Mouse (Mus musculus): ENCODE data around the gene AU022252.

AU022252 gene

DNA sequence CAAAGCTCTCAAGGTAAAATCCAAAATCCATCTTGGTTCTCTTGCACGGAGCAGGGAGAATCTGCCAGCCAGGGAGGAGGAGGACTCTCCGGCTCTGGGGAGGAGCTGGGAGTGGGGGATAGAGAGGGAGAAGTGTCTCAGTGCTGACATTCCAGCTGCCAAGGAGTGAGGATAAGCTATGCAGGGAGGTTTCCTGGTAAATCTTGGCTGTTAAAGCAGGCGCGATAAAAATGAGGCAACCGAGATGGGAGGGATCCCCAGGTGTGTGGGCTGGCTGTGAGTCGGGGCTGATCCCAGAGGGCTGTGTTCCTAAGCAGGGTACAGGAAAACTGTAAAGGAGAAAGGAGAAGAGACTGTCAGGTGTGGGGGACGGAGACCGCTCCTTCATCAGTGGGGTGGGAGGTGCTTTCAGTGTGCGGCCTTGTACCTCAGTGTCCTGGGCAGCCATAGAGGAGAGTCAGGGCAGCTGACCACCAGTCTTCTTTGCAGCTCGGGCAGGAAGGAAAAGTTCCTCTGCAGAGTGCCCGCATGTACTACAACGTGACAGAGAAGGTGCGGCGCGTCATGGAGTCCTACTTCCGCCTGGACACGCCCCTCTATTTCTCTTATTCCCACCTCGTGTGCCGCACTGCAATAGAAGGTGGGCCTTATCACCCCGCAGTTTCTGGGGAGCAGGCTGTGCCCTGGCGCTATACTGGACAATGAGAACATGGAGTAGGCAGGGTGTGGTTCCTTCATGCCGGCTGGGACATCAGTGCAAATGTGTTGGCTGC lies 12.1 kb upstream of the AU022252 start:
- peak; percentile 44 for DNase-seq (ENCODE audit: low read depth, low spot score)

- no peak for DNase-seq (ENCODE audit: low read depth, low spot score)
Observed at GRCm38 (mm10) chr4:119242571-119242970, 10.1 kb upstream of the AU022252 start.

GRCm38 (mm10) chr4:119241664-119242063 lies 9.2 kb upstream of the AU022252 start:
- no peak for DNase-seq (ENCODE audit: low read depth, low spot score)

DNA sequence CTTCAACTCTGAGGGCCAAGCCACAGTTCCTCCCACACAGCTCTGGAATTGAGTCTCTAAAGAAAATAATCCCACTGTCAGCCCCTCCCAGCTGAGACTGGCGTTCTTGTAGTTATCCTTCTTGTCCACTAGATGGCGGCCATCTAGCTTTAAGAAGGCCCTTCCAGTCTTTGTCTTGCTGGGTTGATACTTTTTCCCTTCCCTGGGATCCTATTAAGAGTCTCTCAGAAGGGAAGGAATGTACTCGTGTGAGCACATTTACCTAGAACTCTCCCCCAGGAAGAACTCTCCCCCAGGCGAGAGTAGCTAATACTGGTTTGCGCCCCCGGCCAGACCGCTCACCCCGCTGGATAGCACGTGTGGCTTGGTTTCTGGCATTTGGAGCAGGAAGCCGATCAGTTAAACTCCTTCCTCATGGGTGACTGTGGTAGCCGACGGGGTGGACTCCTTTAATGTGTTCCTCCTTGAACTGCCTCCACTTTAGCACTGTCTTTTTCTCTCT lies 6.7 kb upstream of the AU022252 start:
- DNase-seq (ENCODE audit: low read depth, low spot score) = peak; percentile 93

DNA sequence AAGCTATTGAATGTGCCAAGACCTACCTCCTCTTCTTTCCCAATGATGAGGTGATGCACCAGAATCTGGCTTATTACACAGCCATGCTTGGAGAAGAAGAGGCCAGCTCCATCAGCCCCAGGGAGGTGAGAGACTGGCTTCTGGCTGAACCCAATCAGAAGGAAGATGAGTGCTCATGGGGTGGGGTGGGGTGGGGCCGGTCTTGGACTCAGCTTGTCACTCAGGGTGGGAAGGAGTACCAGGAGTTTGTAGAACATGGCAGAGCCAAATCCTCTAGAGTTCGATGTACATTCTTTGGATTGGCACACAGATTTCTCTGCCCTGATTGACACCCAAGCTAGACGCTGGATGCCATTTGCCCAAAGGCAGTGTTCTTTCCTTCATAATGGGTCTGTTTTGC lies 6.1 kb upstream of the AU022252 start:
- peak; percentile 27 for DNase-seq (ENCODE audit: low read depth, low spot score)

DNA sequence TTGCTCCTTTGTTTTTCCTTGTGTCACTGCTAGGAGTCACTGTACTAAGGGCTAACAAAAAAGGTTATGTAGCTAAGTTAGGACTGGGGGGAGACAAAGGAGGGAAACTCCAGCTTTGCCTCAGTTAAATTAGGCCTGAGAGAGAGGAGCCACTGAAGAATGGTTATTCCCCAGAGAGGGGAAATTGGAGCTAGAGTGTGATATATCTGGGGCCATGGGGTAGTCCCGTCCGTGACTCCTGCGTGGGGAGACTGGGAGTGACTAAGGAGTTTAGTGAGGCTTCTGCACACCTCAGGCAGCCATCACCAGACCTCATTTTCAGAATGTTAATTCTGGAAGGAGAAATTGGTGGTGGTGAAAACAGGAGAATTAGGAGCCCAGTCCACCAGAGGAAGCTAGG lies 1.8 kb upstream of the AU022252 start:
- DNase-seq (ENCODE audit: low read depth, low spot score) = no peak

DNA sequence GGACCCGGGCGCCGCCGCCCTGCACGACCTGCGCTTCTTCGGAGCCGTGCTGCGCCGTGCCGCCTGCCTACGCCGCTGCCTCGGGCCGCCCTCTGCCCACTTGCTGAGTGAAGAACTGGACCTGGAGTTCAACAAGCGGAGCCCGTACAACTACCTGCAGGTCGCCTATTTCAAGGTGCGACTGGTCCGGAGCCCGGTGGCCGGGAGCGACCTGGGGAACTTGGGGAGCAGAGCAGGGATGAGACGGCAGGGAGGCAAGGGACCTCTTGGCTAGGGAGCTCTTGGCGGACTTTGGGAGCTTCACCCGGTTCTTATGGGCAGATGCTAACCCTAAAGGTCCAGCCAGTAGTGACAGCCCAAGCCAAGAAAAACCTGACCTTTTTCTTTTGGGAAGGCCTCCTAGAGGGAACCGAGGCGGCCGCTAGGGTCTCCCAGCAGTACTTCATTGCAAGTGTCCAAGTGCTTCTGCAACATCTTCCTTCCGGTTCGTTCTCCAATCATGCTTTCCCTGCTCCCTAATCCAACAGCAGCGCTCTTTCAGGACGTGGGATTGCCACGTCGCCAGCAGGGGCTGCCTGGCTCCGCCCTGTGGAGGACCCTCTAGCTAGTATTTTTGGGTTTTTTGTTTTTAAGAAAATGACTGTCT lies 867 bp upstream of the AU022252 start:
- DNase-seq (ENCODE audit: low read depth, low spot score) = peak; percentile 86

DNA sequence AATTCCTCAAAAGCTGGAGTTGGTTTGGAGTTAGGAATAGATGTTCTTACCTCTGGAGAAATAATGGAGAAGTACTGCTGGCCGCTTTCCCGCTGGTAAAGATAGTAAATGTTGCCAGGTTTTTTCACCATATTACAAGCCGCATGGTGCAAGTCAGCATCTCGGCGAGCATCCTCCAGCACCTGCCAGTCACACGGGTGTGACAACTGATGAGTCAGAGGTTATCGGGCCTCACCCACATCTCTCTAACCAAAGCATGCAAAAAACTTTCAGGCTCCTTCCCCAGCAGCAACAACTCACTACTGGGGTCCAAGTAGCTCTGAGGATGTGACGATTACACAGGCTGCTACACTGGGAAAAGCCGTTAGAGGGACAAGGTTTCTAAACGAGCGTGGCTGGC lies 5.8 kb downstream of the AU022252 start:
- no peak for DNase-seq (ENCODE audit: low read depth, low spot score)

- DNase-seq (ENCODE audit: low read depth, low spot score) = peak; percentile 37
Observed at GRCm38 (mm10) chr4:119225719-119226118, 6.8 kb downstream of the AU022252 start.

DNA sequence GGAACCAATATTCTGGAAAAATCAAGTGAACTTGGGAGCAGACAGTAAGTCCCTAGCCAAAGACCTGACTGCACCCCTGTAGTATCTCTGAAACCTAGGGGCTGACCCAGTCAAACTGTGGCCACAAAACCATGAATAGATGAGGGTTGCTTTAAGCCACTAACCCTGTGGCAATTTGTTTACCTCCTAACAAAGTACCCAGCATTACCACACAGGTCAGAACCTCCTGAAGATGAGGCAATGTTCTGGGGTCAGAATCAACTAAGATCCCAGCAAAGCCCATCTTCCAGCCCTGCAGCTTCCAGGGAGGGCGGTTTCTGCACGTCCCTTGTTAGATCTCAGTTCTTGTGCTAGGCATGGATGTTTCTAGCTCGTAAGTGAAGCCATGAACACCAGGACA lies 8.0 kb downstream of the AU022252 start:
- no peak for DNase-seq (ENCODE audit: low read depth, low spot score)

- peak; percentile 89 for DNase-seq (ENCODE audit: low read depth, low spot score)
Observed at GRCm38 (mm10) chr4:119223696-119224095, 8.8 kb downstream of the AU022252 start.

DNA sequence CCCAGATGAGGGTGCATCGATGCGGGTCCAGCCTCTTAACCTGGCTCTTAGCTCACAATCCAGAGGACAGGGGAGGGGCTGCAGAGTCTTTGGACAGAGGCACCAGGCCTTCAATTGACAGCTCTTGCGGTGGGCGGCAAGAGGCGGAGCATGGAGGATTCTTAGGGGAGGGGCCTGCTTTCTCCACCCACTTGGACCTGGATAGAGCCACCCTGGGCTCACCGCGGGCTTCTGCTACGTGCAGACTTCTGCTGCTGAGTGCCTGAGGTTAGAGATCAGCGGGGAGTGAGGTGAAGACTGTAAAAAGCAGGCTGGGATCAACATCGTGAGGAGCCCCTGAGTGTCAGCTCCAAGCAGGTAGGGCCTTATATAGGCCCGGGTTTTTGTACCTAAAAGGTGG lies 14.3 kb downstream of the AU022252 start, which contains the start of gene Tmem269:
Tmem269 (minus strand) TSS at position 49 of the 400 bp plus-strand sequence.
- peak; percentile 70 for DNase-seq (ENCODE audit: low read depth, low spot score)

- no peak for DNase-seq (ENCODE audit: low read depth, low spot score)
Observed at GRCm38 (mm10) chr4:119216667-119217066, 15.8 kb downstream of the AU022252 start.

GRCm38 (mm10) chr4:119204672-119205071 lies 27.8 kb downstream of the AU022252 start:
- peak; percentile 74 for DNase-seq (ENCODE audit: low read depth, low spot score)

GRCm38 (mm10) chr4:119198105-119198504 lies 34.4 kb downstream of the AU022252 start:
- no peak for DNase-seq (ENCODE audit: low read depth, low spot score)

DNA sequence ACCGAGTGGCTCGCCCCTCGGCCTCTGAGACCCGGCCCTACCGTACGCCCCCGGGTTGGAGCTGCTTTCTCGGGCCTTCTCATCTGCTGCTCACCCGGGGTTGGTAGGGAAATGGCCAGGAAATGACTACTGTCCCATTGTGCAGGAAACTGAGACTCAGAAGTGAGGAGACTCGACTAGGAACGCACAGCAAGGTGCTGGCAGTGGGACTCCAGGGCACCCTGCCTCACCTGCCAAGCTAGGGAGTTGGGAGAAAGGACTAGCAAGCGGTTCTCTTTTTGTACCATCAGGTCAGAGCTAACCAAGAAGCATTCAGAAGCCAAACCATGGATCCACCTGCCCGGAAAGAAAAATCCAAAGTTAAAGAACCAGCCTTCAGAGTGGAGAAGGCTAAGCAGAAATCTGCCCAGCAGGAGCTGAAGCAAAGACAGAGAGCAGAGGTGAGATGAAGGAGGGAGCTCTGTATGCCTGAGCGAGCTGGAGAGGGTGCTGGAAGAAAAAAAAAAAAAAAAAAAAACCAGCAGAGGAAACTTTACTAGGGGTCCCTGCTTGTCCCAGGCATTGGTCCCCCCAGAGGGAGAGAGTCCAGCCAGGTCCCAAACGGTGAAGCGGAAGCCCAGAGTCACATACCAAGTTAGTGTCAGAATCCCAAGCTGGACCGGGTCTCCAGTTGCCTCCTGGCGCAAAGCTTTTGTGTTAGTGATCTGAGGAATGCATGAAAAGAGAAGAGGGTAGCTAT lies 36.8 kb downstream of the AU022252 start:
- peak; percentile 46 for DNase-seq (ENCODE audit: low read depth, low spot score)

DNA sequence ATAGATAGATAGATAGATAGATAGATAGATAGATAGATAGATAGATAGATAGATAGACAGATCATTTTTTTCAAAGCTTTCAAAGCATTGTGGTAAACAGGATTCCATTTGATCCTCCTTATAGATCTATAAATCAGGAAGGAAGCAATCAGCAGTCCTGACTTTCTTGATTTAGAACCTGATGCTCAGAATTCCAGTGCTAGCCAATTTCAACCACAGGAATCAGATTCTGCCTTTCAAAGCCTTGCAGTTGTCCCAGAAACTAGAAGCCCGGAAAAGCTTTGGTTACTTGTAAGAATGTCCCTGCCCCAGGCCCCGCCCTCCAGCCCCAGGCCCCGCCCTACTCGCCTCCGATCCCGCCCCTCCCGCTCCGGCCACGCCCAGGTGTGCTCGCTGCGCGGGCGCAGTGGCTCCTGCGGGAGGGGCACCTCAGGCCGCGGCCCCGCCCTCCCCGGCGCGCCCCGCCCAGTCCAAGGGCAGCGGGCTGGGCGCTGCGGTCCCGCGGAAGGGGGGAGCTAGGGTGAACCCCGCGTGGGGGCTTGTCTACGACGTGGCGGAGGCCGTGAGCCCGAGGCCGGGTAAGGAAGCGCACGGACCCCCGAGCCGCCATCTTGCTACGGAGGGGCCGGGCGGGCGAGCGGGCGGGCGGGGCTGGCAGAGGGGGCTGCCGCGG lies 37.5 kb downstream of the AU022252 start, which contains the start of gene Svbp:
Svbp (plus strand) TSS at position 398 of the 673 bp plus-strand sequence.
- peak; percentile 83 for DNase-seq (ENCODE audit: low read depth, low spot score)

DNA sequence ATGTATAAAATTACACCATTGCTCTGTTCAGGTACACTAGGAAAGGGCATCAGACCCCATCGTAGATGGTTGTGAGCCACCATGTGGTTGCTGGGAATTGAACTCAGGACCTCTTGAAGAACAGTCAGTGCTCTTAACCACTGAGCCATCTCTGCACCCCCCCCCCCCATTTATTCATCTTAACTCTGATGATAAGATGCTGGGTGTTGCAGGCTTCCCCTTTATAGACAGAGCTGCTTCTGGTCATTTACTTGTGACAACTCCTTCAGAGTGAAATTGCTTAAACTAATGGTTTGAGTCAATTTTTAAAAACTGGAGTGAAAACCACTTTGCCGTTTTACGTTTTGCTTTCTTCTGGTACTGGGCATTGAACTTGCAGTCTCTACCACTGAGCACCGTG lies 39.8 kb downstream of the AU022252 start:
- no peak for DNase-seq (ENCODE audit: low read depth, low spot score)

- no peak for DNase-seq (ENCODE audit: low read depth, low spot score)
Observed at GRCm38 (mm10) chr4:119191273-119191672, 41.2 kb downstream of the AU022252 start.

- DNase-seq (ENCODE audit: low read depth, low spot score) = no peak
Observed at GRCm38 (mm10) chr4:119190618-119191017, 41.9 kb downstream of the AU022252 start.

- no peak for DNase-seq (ENCODE audit: low read depth, low spot score)
Observed at GRCm38 (mm10) chr4:119189864-119190263, 42.6 kb downstream of the AU022252 start, which contains the start of gene Ermap. Gene Ermap (minus strand): TSS chr4:119190011.
